Mouse (Mus musculus): Measurements from ENCODE around the gene Zfp784.
A peak's percentile ranks its signal among the peaks of the same experiment; 100 is the strongest.

The Zfp784 gene

GRCm38 (mm10) chr7:5057381-5057780 is 19.1 kb upstream of the Zfp784 start:
- DNase-seq = no peak

DNA sequence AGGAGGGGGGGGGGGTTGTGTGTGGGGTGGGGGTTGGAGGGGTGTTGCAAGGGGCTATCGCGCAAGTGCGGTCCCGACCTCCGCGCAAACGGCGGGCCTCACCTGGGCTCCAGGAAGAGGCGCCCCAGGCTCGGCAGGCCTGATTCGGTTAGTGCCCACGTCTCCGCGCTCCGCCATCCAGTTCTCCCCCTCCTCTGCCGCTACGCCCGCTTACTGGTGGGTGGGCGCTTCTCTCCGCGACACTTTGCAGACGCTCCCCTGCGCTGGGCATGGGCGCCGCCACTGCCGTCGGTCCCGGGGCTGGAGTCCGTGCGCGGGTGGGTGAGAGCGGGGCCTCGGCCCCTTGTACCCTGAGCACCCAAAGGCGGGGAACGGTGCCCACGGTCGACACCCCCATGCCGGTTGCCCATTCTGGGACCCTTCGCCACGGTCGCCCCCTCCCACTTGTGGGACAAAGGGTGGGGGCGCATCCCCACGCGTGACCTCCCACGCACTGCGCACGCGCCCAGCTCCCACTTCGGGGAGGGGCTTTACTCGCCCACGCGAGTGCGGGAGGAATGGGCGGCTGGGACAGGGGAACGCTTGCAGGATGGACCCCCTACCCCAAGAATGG is 18.5 kb upstream of the Zfp784 start:
- peak; percentile 47 for DNase-seq

- no peak for DNase-seq
Observed at GRCm38 (mm10) chr7:5053456-5054179, 15.4 kb upstream of the Zfp784 start.

- no peak for DNase-seq
Observed at GRCm38 (mm10) chr7:5052931-5053343, 14.7 kb upstream of the Zfp784 start.

- DNase-seq = no peak
Observed at GRCm38 (mm10) chr7:5052438-5052837, 14.2 kb upstream of the Zfp784 start.

GRCm38 (mm10) chr7:5051193-5052192 is 13.2 kb upstream of the Zfp784 start, which contains the start of gene Zfp580:
TSS of gene Zfp580 (plus strand) at chr7:5051538.
- DNase-seq = peak; percentile 86

- DNase-seq = no peak
Observed at GRCm38 (mm10) chr7:5047313-5047712, 9.1 kb upstream of the Zfp784 start.

- DNase-seq = no peak
Observed at GRCm38 (mm10) chr7:5046112-5046511, 7.9 kb upstream of the Zfp784 start.

GRCm38 (mm10) chr7:5044981-5045380 is 6.7 kb upstream of the Zfp784 start:
- no peak for DNase-seq

GRCm38 (mm10) chr7:5038940-5039339 is 694 bp upstream of the Zfp784 start:
- no peak for DNase-seq

DNA sequence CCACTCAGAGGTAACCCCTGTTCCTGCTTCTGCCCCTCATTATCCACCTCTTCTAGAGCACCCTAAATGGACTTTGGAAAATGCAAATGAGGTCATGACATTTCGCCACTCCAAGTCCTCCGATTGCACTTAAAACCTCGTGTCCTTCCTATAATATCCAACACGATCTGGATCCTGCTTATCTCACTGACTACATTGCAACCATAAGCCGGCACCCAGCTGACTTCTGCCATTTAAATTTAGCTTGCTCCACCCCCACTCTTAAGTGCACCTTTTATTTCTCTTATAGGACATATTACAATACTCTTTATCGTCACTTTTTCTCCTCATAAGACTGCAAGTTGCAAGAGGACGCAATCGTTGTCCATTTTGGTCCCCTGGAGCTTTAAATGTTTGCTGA is 779 bp downstream of the Zfp784 start:
- DNase-seq = no peak

- no peak for DNase-seq
Observed at GRCm38 (mm10) chr7:5037026-5037425, 1.2 kb downstream of the Zfp784 start.

GRCm38 (mm10) chr7:5036136-5036535 is 2.1 kb downstream of the Zfp784 start:
- no peak for DNase-seq

DNA sequence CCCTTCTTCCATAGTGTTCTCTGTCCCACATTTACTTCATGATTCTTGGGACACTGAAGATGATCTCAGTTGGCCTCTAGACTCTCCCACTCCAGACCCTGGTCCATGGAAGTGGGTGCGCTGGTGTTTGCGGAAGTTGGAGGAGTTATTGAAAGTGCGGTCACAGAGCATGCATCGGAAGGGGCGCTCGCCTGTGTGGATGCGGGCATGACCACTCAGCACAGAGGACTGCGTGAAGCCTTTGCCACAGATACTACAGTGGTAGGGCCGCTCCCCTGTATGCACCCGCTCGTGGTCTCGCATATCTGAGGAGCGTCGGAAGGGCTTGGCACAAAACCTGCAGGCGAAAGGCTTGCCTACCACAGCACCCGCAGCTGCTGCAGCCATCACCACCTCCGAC is 2.6 kb downstream of the Zfp784 start:
- no peak for DNase-seq

- no peak for DNase-seq
Observed at GRCm38 (mm10) chr7:5033818-5034217, 4.4 kb downstream of the Zfp784 start, which contains the start of gene 4632433K11Rik. TSS of gene 4632433K11Rik (plus strand) at chr7:5034118.

- no peak for DNase-seq
Observed at GRCm38 (mm10) chr7:5031496-5031895, 6.8 kb downstream of the Zfp784 start.

- DNase-seq = no peak
Observed at GRCm38 (mm10) chr7:5030554-5031275, 7.5 kb downstream of the Zfp784 start.

DNA sequence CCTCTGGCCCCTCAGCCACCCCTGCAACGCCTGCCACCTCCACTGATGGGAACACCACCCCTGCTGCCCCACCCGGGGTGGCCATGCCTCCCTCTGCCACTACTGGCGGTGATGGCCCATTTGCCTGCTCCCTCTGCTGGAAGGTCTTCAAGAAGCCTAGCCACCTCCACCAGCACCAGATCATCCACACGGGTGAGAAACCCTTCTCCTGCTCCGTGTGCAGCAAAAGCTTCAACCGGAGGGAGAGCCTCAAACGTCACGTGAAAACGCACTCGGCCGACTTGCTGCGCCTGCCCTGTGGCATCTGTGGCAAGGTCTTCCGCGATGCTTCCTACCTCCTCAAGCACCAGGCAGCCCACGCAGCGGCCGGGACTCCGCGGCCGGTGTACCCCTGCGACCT is 8.3 kb downstream of the Zfp784 start:
- DNase-seq = no peak

GRCm38 (mm10) chr7:5029543-5029942 is 8.7 kb downstream of the Zfp784 start:
- no peak for DNase-seq

DNA sequence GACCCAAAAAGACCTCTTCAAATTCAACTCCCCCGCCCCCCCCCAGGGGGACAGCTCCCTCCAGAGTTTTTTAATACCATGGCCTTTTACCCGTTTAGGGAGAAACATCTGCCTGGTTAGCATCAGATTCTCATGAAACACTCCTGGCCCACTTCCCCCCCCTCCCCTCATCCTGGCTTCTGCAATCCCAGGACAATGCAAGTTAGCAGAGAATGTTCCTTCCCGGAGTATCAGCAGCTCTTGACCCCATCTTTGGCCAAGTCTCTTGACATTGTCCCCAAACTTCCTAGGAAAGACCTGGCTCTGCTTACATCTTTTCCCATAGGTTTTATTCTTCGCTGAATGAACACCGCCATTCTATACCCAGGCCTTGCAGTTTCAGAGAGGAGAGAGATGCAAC is 17.0 kb downstream of the Zfp784 start:
- DNase-seq = peak; percentile 27

- DNase-seq = no peak
Observed at GRCm38 (mm10) chr7:5020685-5021084, 17.6 kb downstream of the Zfp784 start.

DNA sequence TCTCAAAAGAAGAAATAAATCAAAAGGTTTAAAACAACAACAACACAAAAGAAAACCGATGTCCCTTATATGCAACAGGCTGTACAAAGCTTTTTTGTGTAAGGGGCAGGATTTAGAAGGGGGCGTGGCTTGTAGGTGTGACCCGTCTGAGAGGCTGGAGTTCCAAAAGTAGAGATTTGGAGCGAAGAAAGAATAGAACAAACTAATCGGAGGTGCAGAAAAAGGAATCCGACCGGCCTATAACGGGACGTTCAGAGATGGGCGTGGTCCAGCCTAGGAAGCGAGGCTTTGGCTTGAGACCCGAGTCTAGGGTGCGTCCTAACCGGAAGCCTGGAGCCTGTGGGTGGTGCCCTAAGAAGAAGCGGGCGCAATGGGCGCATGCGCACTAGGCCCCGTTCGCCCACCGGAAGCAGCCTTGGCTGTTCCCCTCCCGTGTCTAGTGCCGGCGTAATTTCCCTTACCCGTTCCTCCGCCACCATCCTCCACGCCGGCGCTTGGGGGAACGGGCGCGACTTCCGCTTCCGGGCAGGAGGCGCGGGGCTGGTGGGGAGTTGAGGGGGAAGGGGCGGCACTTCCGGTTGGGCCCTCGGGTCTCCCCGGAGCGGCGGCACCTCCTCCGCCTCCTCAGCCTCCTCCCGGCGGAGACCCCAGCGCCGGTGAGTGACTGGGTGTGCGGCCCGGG is 18.1 kb downstream of the Zfp784 start, which contains the start of the genes Zfp865 and Ccdc106:
Zfp865 (plus strand) TSS at position 377 of the 682 bp plus-strand sequence.
Ccdc106 (plus strand) TSS at position 554 of the 682 bp plus-strand sequence.
- DNase-seq = peak; percentile 100

All from kidney, postnatal 10 days (tissue).